Mouse (Mus musculus) embryonic facial prominence, embryonic 12.5 days (tissue): Measurements from ENCODE around the gene Ak3. TPM values are rescaled to one million over a fixed set of nuclear protein-coding genes. Genes with fewer than 3 reads are reported as not detected.
A peak's percentile ranks its signal among the peaks of the same experiment; 100 is the strongest.

Experiments used
- ATAC-seq: fragments of 200-750 bp; cut with Nextera tagmentation; 2 replicates; pipeline ENCODE4 v1.8.0; 2017; ENCODE audit not compliant: insufficient number of reproducible peaks, insufficient read depth, low FRiP score, low TSS enrichment
- H3K27ac ChIP-seq: fragments of 300-500 bp; sonication (generic); 2 replicates; pipeline ENCODE4 v1.5.1; 2016; ENCODE audit warnings: mild to moderate bottlenecking
- H3K27me3 ChIP-seq: fragments of 300-500 bp; sonication (generic); 2 replicates; pipeline ENCODE4 v1.6.1; 2016; ENCODE audit warnings: mild to moderate bottlenecking, moderate library complexity
- H3K36me3 ChIP-seq: fragments of 300-500 bp; sonication (generic); 2 replicates; pipeline ENCODE4 v1.6.1; 2016; ENCODE audit warnings: mild to moderate bottlenecking
- H3K4me1 ChIP-seq: fragments of 300-500 bp; sonication (generic); 2 replicates; pipeline ENCODE4 v1.6.1; 2016
- H3K4me2 ChIP-seq: fragments of 300-500 bp; sonication (generic); replicated peaks from 2 replicates; pipeline ENCODE4 v1.6.1; 2016; ENCODE audit warnings: mild to moderate bottlenecking, moderate library complexity
- H3K4me3 ChIP-seq: fragments of 300-500 bp; sonication (generic); 2 replicates; pipeline ENCODE4 v1.5.1; 2016; ENCODE audit warnings: mild to moderate bottlenecking
- H3K9ac ChIP-seq: fragments of 300-500 bp; sonication (generic); 2 replicates; pipeline ENCODE4 v1.6.1; 2016; ENCODE audit warnings: mild to moderate bottlenecking, moderate library complexity
- H3K9me3 ChIP-seq: fragments of 300-500 bp; sonication (generic); 2 replicates; pipeline ENCODE4 v1.6.1; 2016; ENCODE audit warnings: mild to moderate bottlenecking, moderate library complexity
- WGBS: fragments of 180-500 bp; shearing (Covaris S2); methylation state at CpG from one replicate; pipeline ENCODE4 v1.1.7; 2016; 5-methylcytosine and 5-hydroxymethylcytosine counted together
- polyA plus RNA-seq: library from polyadenylated mRNA; unstranded; fragments of >200 nt; fragmentation: Nextera tagmentation; extraction: Ambion mirVana; gene quantifications from 2 replicates; pipeline ENCODE4 v1.2.1, GENCODE M21; 2016

Ak3 gene
- 73.4 and 74.8 TPM in 2 replicates for polyA plus RNA-seq

DNA sequence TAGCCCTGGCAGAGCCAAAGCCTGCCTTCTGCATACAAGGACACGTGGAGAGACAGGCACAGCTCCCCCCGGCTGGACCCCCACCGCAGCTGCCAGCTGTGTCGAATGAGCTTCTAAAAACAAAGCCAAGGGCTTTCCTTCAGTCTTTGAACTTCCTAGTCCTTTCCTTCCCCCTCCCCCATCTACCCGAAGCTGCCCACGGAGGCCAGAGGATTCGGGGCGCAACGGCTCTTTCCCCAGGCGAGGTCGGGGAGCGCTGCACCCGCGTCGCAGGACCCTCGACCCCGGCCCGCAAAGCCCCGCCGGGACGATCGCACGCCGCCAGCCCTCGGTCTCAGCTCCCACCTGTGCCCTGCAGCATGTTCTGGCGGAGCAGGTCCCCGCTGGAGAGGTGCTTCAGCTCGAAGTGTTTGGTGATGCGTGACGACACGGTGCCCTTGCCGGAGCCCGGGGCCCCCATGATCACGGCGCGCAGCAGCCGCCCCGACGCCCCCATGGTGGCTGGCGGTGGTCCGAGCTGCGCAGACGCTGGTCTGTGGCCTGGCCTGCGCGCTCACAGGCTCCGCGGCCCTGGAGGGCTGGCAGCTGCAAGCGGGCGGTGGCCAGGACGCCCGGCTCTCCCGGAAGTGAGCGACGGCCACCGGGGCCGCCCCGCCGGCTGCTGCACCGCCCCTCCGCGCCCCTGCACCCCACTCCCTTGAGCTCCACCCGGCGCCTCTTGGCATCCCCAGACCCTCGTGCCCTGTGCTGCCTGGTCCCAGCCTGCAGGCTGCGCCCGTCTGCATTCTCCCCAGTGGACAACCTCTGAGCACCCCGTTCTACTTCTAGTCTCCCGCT lies at the start of gene Ak3:
Gene Ak3, minus strand, starts transcription at position 628 of the 837 bp plus-strand sequence.
- WGBS = under 1% methylated on average over 68 of the region's 68 CpGs
- H3K4me1 ChIP-seq = peaks cover 6% of the 10 kb centered on the region; the same call in 1 of the 2 replicates
- H3K27ac ChIP-seq = peak within 1 kb of the TSS; percentile 87
- peak within 1 kb of the TSS; percentile 52 for H3K4me2 ChIP-seq
- peak within 1 kb of the TSS; percentile 69 for H3K4me3 ChIP-seq
- peak within 1 kb of the TSS; percentile 86 for H3K9ac ChIP-seq
- no peaks in the 10 kb centered on the region for H3K27me3 ChIP-seq
- no peaks in the 10 kb centered on the region for H3K9me3 ChIP-seq
- ATAC-seq = peak; percentile 89
- H3K36me3 ChIP-seq = no peaks in the 10 kb centered on the region

DNA sequence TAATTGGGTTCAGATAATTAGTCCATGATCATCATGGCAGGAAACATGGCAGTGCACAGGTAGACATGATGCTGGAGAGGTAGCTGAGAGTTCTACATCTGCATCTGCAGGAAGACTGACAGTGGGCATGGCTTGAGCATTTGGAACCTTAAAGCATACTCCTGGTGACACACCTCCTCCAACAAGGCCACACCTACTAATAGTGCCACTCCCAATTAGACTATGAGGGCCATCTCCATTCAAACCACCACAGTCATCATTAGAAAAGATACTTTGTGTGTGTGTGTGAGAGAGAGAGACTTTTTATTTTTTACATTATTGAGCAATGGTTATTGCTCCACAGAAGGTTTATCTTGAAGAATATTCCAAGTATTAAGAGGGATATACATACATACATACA lies 44.4 kb upstream of the Ak3 start:
- H3K4me1 ChIP-seq = no peaks in the 10 kb centered on the region
- H3K4me2 ChIP-seq = no peak overlapping the region
- H3K9ac ChIP-seq = no peak overlapping the region
- no peaks in the 10 kb centered on the region for H3K36me3 ChIP-seq
- H3K27ac ChIP-seq = no peak overlapping the region
- no peak for ATAC-seq
- H3K27me3 ChIP-seq = no peaks in the 10 kb centered on the region
- H3K4me3 ChIP-seq = no peak overlapping the region
- no peaks in the 10 kb centered on the region for H3K9me3 ChIP-seq

DNA sequence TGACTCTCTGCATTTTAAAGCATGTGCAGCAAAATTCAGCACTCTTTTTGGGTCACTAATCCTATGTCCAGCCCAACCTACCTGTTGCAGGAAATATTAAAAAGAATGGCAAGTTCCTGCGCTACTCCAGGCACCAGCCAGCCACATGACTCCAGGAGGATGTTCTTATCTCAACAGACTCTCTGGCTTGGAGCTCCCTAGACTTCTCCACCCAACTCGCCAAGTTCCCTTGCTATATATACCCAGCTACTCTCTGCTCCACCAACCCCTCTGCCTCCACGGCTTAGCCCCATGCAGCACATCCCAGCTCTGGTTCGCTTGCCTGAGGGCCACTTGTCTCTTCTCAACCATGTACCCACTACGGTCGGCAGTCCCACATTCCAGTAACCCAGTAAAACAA lies 40.9 kb upstream of the Ak3 start:
- Histone ChIP-seq H3K9ac (no peak overlapping the region), H3K9me3 (0 out of 2 replicates have a peak, but pooled peaks cover 1% of the 10 kb centered on the region), H3K4me1 (no peaks in the 10 kb centered on the region), H3K4me2 (no peak overlapping the region), H3K27ac (no peak overlapping the region), H3K4me3 (no peak overlapping the region), H3K27me3 (no peaks in the 10 kb centered on the region), H3K36me3 (no peaks in the 10 kb centered on the region)
- no peak for ATAC-seq
- WGBS = 80% methylated on average over 6 of the region's 6 CpGs

DNA sequence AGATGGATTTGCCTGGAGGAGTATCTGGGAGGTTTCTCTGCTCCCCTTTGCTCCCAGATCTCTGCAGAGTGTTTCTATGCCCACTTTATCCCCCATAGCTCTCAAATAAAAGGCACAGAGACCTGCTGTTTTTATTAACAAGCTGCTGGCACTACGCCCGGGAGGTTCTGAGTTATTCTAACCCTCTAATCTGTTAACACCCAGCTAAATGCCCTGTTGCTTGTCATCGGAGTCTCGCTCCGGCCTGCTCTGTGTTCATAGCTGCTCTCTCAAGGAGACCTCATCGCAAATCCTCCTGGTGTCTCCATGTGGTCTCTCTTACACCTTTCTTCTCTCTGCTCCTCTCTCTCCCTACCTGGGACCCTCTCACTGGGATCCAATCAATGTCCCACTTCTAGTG lies 27.0 kb upstream of the Ak3 start:
- H3K36me3 ChIP-seq = no peaks in the 10 kb centered on the region
- WGBS = 64% methylated on average over 6 of the region's 6 CpGs
- ATAC-seq = no peak

DNA sequence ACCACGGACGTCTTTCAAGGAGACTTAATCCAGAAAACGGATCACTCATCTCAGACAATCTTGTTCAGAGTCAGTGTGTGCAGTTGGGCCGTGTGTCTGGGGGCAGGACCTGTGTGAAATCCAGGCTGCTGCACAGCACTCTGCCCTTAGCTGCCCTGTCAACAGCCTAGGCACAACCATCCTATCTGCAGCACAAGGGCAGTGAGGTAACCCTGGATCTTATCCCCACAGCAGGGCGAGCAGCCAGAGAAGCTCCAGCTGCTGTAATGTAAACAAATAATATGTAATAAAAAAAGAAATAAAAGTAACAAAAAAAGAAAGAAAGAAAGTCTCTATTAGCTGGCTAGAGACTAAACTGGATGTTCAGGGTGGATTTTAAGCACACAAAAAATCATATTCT lies 21.4 kb upstream of the Ak3 start:
- no peak for ATAC-seq
- H3K4me3 ChIP-seq = no peak overlapping the region
- H3K9me3 ChIP-seq = no peaks in the 10 kb centered on the region
- no peaks in the 10 kb centered on the region for H3K27me3 ChIP-seq
- H3K9ac ChIP-seq = no peak overlapping the region
- no peak overlapping the region for H3K27ac ChIP-seq
- WGBS = 77% methylated on average over 5 of the region's 5 CpGs
- 0 out of 2 replicates have a peak, but pooled peaks cover 3% of the 10 kb centered on the region for H3K4me1 ChIP-seq
- H3K4me2 ChIP-seq = no peak overlapping the region
- H3K36me3 ChIP-seq = no peaks in the 10 kb centered on the region

More for the DNA sequence above, 27.0 kb upstream of the Ak3 start:
- Histone ChIP-seq H3K27me3 (no peaks in the 10 kb centered on the region), H3K27ac (no peak overlapping the region), H3K9me3 (no peaks in the 10 kb centered on the region), H3K9ac (no peak overlapping the region), H3K4me3 (no peak overlapping the region), H3K4me1 (no peaks in the 10 kb centered on the region), H3K4me2 (no peak overlapping the region)

DNA sequence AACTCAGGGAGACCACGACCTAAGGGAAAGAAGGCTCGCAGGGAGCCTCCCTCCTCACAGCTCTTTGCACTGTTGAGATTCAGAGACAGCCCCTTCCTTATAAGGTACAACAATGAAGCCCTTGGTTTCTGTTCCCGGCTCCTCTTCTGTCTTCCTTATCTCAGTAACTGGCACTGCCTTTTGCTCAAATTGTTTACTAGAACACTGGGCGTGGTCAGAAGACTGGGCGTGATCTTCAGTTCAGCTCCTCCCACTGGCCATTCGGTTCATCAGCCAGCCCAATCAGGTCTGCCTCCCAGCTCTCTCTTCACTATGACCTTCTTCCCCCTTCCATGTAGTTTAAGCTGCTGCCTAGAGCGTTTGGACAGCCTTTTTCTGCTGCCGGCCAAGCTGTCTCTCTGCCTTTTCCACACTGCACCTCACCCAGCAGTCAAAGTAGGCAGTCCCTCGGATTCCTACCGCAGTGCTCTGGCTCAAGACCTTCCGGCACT lies 19.3 kb upstream of the Ak3 start:
- 11% methylated on average over 11 of the region's 11 CpGs for WGBS
- H3K9me3 ChIP-seq = no peaks in the 10 kb centered on the region
- H3K4me2 ChIP-seq = 0 out of 2 replicates have a peak overlapping the region, but pooled peaks have one; percentile 4
- ATAC-seq = no peak
- no peak overlapping the region for H3K9ac ChIP-seq
- 0 out of 2 replicates have a peak, but pooled peaks cover 3% of the 10 kb centered on the region for H3K4me1 ChIP-seq
- H3K36me3 ChIP-seq = no peaks in the 10 kb centered on the region
- no peak overlapping the region for H3K4me3 ChIP-seq
- H3K27me3 ChIP-seq = no peaks in the 10 kb centered on the region
- H3K27ac ChIP-seq = no peak overlapping the region

DNA sequence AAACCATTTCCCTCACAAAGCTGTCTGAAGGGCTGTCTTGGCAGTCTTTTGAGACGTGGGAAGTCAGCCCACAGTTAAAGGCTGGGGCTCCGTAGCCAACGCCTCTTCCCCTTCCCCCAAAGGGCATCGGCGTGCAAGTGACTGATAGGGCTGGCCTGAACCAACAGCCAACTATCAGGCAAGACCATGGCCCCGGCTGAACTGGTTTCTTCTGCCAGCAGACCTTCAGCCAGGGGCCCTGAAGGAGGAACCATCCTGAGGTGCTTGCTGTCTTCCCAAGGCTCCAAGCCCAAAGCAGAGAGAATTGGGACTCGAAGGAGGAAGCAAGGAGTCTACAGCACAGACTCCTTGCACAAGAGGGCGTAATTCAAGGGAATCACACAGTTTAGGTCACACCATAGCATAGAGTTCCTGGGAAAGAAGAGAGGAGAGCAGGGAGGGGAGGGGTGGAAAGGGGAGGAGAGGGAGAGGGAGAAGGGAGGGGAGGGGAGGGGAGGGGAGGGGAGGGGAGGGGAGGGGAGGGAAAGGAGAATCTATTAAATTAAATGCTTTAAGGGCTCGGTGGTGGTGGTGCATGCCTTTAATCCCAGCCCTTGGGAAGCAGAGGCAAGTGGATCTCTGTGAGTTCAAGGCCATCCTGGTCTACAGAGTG lies 16.8 kb upstream of the Ak3 start:
- no peak overlapping the region for H3K27ac ChIP-seq
- 0 out of 2 replicates have a peak, but pooled peaks cover 3% of the 10 kb centered on the region for H3K4me1 ChIP-seq
- ATAC-seq = no peak
- H3K27me3 ChIP-seq = no peaks in the 10 kb centered on the region
- WGBS = 63% methylated on average over 9 of the region's 9 CpGs
- H3K4me3 ChIP-seq = no peak overlapping the region
- H3K36me3 ChIP-seq = no peaks in the 10 kb centered on the region
- H3K4me2 ChIP-seq = no peak overlapping the region
- H3K9ac ChIP-seq = no peak overlapping the region
- no peaks in the 10 kb centered on the region for H3K9me3 ChIP-seq

DNA sequence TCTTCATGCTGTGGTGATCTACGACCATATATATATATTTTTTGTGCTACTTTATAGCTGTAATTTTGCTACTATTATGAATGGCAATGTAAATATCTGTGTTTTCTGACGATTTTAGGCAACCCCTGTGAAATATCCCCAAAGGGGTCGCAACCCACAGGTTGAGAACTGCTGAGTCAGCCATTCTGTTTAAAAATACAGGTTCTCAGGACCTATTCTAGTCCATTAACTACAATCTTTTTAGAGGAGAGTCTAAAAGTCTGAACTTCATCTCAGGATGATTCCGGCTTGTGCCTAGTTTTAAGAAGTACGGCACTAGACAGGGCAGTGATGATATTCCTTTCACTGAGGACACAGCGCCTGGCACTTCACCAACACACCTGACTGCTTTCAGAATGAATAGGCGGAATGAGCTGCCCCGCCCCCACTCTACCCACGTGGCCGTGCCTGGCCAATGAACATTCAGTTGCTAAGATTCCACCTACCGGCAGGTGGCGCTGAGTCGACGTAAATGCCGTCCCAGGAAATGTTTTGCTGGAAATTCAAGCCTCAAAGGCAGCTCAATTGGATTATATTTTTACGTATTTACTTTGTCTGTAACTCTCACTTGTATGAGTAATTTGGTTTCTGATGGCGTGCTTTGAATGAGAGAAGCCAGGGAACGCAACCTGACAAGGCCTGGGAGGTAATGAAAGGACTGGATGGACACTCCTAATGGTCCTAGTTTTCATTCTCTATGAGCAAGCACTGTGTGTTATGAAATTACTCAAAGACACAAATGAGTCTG lies 16.0 kb upstream of the Ak3 start:
- Histone ChIP-seq H3K4me3 (no peak overlapping the region), H3K4me2 (peak overlapping the region; percentile 36), H3K27me3 (no peaks in the 10 kb centered on the region), H3K9ac (no peak overlapping the region), H3K9me3 (no peaks in the 10 kb centered on the region), H3K4me1 (no peaks in the 10 kb centered on the region), H3K36me3 (no peaks in the 10 kb centered on the region), H3K27ac (no peak overlapping the region)
- ATAC-seq = no peak; the same call in 1 of the 2 replicates
- WGBS = 15% methylated on average over 18 of the region's 18 CpGs

DNA sequence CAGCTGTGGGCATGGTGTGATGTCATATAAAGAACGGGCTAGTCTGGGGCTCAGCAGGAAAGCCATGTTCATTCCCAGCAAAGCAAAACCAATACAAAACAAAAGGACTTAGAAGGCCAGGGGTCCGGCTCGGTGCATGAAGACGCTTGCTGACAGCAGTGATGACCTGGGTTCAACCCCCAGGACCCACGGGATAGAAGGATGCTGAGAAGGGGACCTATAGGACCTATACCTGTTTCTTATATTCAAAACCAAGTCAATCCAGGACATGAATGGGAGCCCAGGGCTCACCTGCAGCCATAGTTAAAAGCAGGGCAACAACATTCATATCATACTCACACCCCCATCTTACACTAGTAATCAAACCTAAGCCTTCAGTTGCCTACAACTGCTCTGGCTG lies 15.2 kb upstream of the Ak3 start:
- H3K4me2 ChIP-seq = no peak overlapping the region
- H3K27ac ChIP-seq = no peak overlapping the region
- H3K36me3 ChIP-seq = no peaks in the 10 kb centered on the region
- H3K4me1 ChIP-seq = no peaks in the 10 kb centered on the region
- H3K27me3 ChIP-seq = no peaks in the 10 kb centered on the region
- no peak overlapping the region for H3K4me3 ChIP-seq
- WGBS = 83% methylated on average over 5 of the region's 5 CpGs
- no peak for ATAC-seq
- no peak overlapping the region for H3K9ac ChIP-seq
- no peaks in the 10 kb centered on the region for H3K9me3 ChIP-seq

DNA sequence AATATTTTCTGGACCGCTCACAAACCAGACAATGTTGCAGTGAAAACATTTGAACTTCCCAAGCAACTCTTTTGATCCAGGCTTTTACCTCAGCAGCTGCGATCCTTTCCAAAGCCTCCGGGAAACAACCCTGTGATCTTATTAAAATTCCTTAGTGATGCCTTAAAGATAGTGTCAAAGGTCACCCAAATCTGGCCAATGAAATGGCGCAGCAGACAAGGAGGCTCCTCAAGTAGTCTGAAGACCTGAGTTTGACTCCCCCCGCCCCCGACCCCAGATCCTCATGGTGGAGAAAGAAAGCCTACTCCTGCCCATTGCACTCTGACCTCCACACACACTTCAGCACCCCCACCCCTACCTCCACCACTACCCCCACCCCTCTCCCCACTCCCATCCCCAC lies 12.5 kb upstream of the Ak3 start:
- Histone ChIP-seq H3K4me3 (no peak overlapping the region), H3K9ac (no peak overlapping the region), H3K9me3 (no peaks in the 10 kb centered on the region), H3K27me3 (no peaks in the 10 kb centered on the region), H3K36me3 (no peaks in the 10 kb centered on the region), H3K27ac (no peak overlapping the region), H3K4me1 (no peaks in the 10 kb centered on the region), H3K4me2 (no peak overlapping the region)
- 10% methylated on average over 6 of the region's 6 CpGs for WGBS
- no peak for ATAC-seq

DNA sequence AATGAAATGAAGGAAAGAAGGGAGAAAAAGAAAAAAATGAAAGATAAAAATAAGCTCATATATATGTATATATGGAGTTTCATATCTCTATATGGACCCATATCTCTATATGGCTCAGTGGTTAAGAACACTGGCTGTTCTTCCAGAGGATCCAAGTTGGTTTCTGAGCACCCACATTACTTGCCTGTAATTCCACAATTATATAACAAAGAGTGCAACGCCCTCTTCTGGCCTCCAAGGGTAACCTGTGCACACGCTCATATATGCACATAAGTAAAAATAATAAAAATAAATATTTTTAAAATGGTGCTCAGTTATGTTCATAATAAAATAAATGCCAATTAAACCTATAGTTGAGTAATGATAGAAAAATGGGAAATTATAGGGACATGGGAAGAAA lies 11.9 kb upstream of the Ak3 start:
- no peak overlapping the region for H3K4me2 ChIP-seq
- no peak overlapping the region for H3K4me3 ChIP-seq
- H3K4me1 ChIP-seq = no peaks in the 10 kb centered on the region
- no peaks in the 10 kb centered on the region for H3K27me3 ChIP-seq
- no peaks in the 10 kb centered on the region for H3K36me3 ChIP-seq
- H3K9ac ChIP-seq = no peak overlapping the region
- 82% methylated on average over 2 of the region's 2 CpGs for WGBS
- H3K9me3 ChIP-seq = no peaks in the 10 kb centered on the region
- ATAC-seq = no peak
- no peak overlapping the region for H3K27ac ChIP-seq
